Mouse (Mus musculus): ENCODE measurements around the gene C4b.
"Not testable (repeated sequence)": the region's sequence is repeated elsewhere in the genome, so short reads cannot be mapped to it uniquely, and the experiment has no call there.

The C4b gene

DNA sequence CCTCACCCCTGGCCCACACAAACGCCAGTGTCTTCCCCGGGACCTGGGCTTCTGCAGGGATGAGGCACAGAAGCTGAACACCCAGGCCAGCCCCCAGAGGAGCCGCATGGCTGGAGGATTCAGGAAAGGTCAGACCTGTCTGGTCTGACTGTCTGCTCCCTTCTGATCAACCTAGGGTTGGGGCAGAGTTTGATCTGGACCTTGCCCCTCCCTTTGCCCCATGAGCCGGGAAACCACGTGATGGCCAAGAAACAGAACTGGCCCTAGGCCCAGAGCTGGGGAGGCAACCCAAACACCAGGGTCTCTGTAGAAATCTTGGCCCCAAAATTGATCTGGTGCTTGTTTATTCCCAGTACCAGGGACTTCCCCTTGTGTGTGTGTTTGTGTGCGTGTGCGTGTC, at the start of gene C4b:
Gene C4b, minus strand, starts transcription at position 164 of the 400 bp plus-strand sequence.
- CTCF ChIA-PET, result no interaction called here

DNA sequence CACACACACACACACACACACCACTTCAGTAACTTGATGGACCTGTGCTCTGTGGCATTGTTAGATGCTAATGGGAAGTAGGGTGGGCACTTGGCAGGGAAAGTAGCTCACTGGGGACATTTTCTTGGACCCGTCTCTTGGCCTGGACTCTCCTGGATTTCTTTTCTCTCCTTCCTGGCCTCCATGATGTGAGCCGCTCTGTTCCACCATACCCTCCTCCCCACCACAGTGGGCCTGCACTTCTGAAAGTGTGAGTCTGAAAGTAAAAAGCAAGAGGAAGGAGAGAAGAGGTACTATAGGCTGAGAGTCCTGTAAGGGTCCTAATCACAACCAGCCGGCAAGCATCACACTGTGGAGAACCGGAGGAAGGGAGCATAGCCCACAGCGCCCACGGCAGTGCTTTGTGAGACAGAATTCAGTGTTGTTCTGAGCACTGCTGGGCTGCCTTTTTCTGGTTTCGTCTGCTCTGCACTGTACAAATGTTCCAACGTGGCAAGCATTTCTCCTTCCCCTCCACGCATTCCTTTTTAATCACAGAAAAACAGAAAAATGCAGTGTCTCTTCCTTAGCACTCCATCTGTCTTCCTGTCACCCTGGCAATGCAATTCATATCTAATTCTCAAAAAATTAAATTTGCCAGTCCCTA, 34.1 kb upstream of the C4b start:
- CTCF ChIA-PET, result no interaction called here

DNA sequence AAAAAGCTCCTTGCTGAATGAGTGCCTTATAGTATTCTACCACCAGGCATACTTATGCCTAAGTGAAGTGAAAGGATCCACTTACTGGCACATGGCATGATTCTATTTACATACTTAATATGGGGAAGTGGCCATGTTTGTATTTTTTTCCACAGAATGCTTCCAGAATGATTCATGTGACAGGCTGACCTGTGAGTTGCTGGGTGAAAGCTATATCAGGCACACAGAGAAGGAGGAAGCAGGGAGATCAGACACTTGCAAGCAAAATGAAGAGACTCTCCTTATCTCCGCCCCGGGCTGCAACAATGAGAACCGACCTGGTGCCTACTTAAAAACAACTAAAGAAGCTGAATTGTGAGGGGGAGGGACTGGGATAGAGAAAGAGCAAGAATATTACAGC, 17.8 kb upstream of the C4b start:
- CTCF ChIA-PET, result no interaction called here

DNA sequence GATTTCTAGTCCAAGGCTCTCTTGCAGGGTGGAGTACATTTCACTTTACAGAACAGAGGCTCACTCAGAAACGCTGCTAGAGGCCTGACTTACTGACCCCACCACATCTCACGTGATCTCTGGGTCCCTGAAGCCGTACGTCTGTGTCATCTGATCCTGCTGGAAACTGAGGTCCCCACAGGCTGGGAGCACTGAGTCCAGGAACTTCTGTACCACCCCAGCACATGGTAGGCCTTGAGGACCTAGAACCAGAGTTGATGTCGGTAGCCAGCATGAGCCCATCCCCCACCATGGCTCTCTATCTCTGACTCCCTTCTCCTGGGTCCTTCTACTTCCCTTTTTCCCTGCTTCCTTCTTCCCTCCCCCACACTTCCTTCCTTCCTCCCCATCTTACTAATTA, 2.8 kb upstream of the C4b start:
- CTCF ChIA-PET, result no interaction called here

DNA sequence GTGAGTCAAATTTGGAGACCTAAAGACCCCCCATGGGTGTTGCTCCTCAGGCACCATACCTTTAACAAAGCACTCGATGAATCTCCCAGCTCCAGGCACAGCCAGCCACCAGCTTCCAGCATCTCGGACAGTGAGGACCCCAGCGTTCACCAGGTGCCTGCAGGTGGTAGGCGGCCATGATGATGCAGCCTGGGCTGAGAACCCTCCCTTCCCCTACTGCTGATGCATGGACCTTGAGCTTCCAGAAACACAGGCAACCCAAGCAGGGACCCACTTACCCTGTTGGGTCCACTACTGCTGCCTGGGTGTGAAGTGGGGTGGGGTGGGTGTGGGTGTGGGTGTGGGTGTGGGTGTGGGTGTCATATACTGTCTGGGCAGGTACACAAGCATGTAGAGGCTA, 1.5 kb upstream of the C4b start:
- CTCF ChIA-PET, result not testable (repeated sequence)

DNA sequence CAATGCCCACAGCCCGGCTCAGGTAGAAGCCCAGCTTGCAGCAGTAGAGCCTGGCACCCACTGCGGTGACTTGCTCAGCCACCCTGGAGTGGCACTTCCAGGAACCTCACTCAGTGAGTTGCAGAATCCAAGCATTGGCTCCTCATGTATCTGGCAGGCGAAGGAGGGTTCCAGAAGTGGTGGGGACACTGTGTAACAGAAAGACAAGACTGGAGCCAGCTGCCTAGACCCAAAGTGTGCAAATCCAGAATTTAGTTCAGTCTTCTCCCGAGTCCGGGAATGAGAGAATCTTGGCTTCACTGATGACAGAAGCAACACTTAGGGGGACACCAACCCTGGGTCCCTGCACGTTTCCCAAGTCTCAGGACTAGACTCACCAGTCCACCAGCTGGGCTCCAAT, 929 bp upstream of the C4b start:
- CTCF ChIA-PET, result not testable (repeated sequence)

DNA sequence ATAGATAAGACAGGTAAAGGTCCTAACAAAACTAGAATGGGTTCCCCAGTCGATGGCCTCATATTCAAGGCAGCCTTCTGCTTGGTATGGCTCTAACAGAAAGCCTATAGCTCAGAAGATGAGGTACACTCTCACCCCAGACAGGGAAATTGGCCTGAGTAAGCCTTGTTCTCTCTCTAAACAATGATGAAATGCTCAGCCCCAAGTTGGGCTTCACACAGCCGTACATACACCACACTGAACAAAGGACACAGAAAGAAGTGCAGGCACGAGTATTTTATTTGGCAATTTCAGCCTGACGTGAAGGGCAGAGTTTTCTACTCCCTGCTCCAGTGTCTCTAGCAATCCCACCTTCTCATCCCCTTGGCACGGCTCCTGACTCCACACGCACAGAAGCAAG, 524 bp upstream of the C4b start:
- CTCF ChIA-PET, result no interaction called here

DNA sequence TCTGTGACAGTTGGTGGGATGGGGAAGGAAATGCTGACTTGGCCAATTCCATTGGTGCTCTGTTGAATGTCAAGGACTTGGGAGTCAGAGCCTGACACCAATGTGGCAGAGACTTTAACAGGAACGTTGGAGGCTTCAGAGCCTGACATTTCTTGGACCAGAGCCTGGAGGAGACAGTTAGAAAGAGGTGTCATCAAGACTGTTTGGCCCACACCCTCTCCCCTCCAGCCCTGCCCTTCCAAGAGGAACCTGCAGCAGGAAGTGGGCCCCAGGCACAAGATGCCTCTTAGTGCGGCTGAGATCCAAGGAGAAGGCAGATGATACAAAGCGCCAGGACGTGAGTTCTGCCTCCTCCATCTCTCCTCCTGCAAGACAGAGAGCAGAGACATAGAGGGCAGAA, 3.4 kb downstream of the C4b start:
- CTCF ChIA-PET, result no interaction called here

DNA sequence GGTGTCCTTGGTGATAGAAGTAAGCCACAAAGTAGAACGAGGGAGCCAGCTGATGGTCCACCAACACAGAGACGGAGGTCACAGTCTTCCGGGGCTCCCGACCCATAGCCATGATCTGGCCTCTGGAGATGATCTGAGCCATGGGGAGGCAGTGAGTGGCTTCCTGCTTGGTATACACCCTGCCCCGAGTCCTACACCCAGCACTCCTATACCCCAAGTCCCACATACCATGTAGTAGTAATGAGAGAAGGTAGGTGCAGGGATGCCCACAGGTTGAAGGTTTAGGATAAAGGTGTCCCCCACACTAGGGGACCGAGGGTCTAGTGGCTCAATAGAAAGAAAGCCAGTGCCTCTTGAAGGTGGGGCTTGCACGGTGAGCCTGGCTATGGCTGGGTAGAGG, 4.0 kb downstream of the C4b start:
- CTCF ChIA-PET, result not testable (repeated sequence)

DNA sequence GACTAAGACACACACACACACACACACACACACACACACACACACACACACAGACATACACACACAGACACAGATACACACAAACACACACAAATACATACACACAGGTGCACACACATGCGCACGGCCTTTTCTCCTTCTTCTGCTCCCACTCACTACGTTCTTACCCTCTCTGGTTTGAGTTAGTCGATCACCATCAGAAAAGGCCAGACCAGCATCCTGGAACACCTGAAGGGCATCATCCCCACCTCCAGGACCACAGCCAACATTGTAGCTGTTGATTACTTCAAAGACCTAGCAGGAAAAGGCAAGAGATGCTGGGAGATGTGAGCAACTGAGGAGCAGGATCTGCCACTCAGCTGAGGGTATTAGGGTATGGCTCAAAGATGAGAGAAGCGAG, 6.2 kb downstream of the C4b start:
- CTCF ChIA-PET, result not testable (repeated sequence)

DNA sequence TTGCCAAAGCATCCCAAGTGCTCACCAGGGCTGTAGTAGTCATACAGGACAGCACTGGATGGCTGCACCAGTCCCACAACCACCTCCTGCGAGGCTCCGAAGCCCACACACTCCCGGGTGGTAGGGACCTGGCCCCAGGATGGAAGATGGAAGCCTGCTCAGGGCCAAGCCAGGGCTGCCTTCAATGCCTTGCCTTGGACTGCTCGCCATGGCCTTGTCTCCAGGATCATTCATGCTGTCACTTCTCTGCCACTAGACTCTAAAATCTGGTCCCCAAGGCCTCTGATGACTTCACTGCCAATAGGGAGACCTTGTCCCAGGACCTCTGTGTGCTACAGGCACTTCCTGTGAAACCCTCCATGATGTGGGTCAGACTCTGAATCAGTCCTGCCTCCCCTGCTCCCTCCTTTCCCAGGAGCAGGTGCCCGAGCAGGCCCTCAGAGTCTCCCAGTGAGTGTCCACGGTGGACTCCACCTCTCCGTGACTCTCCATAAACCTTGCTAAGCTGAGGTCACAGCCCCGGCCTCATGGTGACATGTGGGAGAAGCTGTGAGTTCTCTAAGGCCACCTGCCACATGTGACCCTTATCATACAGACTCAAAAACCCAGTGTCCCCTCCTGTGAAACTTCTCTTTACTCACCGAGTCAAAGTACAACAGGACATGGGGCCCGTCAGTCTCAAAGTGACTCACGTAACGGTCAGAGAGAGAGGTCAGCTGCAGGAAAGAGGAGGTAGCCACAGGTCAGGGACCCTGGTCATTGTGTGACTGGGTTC, 13.7 kb downstream of the C4b start:
- CTCF ChIA-PET, result not testable (repeated sequence)

DNA sequence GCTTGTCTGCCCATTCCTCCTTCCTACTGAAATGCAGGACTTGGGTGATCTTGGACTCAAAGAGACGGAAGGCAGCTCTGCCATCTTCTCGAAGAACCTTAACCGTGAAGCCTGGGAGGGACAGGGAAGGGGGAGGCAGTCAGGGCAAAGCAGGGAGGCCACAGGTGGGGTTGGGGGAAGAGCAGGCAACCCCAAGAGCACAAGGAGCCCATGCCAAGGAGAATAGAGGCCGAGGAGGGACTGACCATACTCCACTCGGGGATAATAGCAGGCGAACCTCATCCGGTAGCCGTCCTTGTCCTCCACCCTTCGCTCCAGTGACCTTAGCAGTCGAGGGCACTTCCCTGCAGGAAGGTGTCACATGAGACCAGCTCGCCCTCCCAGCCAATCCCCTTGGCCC, 14.5 kb downstream of the C4b start:
- CTCF ChIA-PET, result not testable (repeated sequence)

DNA sequence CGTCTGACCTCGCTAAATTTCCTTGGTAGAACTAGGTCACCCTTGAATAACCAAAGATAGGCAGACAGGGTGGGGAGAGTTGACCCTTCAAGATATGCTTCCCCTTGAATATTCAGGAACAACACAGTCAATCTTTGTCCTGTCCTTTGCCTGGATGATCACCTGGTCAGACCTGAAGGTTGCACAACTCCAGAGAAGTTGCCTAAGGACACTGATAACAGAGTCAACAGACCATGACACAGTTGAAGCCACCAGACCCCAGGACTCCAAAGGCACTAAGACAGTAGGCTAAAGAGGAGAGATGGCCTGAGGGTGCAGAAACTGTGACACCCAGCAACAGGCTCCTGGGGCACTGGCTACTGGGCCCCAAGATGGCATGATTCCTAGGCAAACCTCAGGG, 15.8 kb downstream of the C4b start:
- CTCF ChIA-PET, result no interaction called here

DNA sequence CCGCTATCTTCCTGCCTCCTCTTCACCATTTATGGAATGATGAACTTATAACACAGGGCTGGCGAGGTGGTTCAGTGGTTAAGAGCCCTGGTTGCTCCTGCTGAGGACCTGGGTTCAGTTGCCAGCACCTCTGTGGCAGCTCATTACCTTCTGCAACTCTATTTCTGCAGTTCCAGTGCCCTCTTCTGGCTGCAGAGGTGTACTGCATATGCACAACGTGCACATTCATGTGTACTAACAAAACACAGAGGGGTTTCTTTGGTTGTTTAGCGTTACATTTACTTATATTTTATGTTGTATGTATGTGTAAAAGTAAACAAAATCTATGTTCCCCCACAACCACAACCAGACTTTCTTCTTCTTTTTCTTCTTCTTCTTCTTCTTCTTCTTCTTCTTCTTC, 20.6 kb downstream of the C4b start:
- CTCF ChIA-PET, result no interaction called here

DNA sequence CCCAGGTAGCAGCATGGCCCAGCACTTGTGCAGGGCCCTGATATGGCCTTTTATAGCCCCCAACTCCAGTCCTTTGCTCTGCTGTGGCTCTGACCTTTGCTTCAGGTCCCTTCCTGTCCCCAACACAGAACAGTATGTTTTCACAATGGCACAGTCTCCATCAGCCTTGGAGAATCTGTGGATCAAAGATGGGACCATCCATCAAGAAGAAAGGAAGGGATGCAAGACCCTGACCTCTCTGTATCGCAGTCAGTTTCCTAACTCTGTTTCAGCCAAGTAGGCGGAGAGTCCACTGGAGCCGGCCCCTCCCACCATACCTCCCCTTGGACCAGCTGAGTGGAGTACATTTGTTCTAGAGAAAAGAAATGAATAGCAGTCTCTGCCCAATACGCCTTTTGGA, 21.4 kb downstream of the C4b start:
- CTCF ChIA-PET, result not testable (repeated sequence)

DNA sequence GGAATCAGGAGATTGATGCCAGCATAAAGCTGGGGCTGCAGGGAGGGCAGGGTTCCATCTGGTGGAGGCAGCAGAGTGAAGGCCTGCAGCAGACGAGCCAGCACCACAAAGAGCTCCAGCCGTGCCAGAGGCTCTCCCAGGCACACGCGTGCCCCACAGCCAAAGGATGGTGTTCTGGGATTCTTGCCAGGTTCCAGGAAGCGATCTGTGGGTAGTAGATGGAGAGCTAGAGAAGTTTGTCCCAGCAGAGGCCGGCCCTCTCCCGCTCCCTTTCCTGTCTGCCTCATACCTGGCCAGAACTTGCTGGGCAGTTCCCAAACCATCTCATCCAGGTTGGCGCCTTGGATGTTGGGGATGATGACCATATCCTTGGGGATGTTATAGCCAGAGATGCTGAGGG, 23.8 kb downstream of the C4b start:
- CTCF ChIA-PET, result not testable (repeated sequence)

DNA sequence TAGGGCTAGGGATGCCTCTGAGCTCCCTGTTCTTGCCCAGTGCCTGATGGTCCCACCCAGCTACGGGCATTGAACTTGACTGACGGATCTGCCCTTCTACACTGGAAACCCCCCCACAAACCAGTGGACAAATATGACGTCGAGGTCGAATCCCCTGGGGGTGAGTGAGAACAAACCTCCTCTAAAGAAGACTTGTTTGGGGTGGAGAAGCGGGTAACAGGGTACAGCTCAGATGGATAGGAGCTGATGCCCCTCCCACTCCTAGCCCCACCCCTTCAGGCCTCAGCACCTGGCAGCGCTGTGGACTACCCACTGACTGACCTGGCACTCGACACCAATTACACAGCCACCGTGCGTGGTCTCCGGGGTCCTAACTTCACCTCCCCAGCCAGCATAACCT, 26.3 kb downstream of the C4b start:
- CTCF ChIA-PET, result no interaction called here

DNA sequence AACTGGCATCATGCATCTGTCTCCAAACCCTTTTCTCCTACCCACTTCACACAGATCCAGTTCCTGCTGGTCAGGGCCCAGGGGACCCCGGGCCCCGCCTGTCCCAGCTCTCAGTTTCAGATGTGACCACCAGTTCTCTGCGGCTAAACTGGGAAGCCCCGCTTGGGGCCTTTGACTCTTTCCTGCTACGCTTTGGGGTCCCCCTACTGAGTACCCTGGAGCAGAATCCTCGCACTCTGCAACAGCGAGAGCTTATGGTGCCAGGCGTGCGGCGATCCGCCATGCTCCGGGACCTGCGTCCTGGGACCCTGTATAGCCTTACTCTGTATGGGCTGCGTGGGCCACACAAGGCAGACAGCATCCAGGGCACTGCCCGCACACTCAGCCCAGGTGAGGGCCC, 27.4 kb downstream of the C4b start:
- CTCF ChIA-PET, result no interaction called here

DNA sequence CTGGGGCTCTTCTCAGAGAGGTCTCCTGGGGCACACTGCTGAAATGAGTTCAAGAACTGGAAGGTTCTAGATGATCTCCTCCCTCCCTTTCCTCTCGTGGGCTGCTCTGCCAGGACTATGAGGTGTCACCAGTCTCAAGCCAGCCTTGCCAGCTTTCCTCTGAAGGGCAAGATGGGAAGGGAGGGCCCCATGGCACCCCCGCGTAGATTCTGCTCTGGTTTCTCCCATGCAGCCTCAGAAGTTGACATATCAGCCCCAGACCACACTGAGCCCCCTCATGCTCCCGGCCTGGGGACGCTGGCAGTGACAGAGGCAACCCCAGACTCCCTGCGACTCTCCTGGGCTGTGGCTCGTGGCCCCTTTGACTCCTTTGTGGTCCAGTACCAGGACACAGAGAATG, 28.2 kb downstream of the C4b start:
- CTCF ChIA-PET, result not testable (repeated sequence)

DNA sequence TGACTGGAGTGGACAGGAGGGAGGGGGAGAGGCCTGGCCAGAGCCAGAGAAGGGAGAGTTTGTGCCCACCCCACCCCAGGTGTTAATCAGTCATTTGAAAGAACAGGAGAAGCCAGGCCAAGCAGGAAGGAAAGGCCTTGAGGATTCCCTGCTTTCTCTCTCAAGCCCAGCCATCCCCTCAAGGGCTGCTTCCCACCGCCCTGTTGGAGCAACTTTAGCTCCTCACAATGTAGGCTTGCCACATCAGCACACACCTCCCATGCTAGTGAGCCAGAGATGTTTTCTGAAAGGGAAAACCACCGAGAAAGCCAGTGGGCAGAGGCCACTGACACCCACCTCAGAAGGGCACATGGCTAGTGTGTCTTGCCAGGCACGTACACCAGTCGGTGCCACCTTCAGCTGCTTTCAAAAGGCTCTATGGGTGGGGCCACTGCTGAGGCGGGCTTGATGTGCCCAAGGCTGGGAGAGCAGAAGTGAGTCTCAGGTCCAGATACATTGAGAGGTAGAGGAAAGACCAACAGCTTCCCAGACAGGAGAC, 28.7 kb downstream of the C4b start:
- CTCF ChIA-PET, result not testable (repeated sequence)

DNA sequence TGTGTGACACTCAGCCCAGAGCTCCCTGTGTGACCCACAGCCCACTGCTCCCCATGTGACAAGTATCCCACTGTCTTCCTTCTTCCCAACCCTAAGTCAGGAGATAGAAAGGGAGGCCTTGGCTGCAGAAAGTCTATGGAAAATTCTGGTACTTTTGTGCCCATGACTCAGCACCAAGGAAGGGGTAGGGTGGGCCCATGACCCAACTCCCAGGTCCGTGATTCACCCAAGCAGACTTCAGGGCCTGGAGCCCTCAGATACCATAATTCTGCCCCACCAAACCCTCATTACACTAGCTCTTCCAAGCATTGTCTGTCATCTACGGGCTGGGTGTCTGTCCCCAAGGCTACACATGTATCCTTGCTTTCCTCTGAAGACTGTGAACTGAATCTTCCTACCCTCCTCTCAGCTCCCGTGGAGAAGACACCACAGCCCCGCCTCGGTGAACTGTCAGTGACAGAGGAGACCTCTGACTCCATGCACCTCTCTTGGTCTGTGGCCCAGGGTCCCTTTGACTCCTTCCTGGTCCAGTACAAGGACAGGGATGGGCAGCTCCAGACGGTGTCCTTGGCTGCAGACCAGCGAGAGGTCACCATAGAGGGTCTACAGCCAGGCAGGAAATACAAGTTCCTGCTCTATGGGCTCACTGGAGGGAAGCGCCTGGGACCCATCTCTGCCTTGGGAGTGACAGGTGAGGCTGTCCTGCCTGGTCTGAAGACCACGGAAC, 29.3 kb downstream of the C4b start:
- CTCF ChIA-PET, result not testable (repeated sequence)

DNA sequence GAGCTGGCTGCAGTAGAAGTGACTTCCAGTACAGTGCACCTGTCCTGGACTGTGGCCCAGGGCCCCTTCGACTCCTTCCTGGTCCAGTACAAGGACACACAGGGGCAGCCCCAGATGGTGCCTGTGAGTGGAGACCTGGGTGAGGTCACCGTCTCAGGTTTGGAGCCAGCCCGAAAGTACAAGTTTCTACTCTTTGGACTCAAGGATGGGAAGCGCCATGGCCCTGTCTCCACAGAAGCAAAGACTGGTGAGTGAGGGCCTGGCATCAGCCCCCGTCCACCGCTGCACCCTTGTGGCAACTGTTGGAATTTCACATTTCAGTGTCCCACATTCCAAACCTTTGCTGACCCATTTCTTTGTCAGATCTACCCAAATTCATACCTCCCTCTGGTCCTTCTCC, 30.7 kb downstream of the C4b start:
- CTCF ChIA-PET, result no interaction called here

DNA sequence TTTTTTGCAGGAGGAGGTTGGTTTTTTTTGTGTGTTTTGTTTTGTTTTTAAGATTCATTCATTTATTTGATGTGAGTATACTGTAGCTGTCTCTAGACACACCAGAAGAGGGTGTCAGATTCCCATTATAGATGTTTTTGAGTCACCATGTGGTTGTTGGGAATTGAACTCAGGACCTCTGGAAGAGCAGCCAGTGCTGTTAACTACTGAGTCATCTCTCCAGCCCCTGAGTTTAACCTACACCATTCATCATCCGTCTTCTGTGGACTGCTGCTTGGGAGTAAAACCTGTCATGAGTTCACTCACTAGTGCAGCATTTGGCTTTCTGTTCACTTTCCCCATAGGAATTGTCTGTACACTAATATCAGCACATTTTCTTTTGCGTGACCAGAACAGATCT, 37.2 kb downstream of the C4b start:
- CTCF ChIA-PET, result not testable (repeated sequence)
